Mouse (Mus musculus): ENCODE results near the gene Rft1. TPM values are rescaled to one million over a fixed set of nuclear protein-coding genes. Genes with fewer than 3 reads are reported as not detected.
A peak's percentile ranks its signal among the peaks of the same experiment; 100 is the strongest.

The Rft1 gene
- 15.5 and 15.7 TPM in 2 replicates for polyA plus RNA-seq (2016; fragmentation: Nextera tagmentation; extraction: Ambion mirVana)

DNA sequence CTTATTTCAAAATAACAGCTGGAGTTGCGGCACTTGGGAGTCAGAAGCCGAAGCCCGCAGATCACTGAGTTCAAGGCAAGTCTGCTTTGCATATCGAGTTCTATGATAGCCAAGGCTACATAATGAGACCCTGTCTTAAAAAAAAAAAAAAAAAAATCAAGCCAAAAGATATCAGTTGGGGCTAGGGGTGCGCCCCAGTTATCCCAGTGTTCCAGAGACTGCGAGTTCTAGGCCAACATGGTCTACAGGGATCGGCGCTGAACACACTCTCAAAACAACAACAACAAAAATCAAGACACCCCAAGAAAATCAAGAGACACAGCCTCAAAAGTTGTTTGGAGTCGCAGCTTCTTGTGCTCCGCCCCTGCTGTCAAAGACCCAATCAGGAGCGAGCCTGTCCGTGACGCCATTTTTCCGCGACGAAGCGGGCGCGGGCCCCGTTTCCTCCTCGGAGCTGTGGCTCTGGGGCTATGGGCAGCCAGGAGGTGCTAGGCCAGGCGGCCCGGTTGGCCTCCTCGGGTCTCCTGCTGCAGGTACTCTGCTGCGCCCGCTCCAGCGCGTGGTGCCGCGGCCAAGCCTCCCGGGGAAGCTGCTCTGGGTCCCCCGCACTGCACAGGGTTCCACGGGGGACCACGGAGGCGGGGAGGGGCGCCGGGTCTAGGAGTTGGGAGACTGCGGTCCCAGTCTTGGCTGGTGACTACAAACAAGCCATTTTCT is at the start of gene Rft1:
Gene Rft1, plus strand, starts transcription at position 418 of the 717 bp plus-strand sequence.
- Histone ChIP-seq H3K27me3 (replicated peaks; ENCODE audit: low read depth, poor library complexity, severe bottlenecking) (no peaks in the 10 kb centered on the region), H3K27ac (replicated peaks) (peak within 1 kb of the TSS; percentile 98), H3K4me1 (peaks cover 7% of the 10 kb centered on the region), H3K4me3 (peak within 1 kb of the TSS; percentile 99), H3K9me3 (no peaks in the 10 kb centered on the region), H3K36me3 (replicated peaks) (peaks cover 9% of the 10 kb centered on the region)
- 2% methylated on average over 38 of the region's 38 CpGs for WGBS
- peak; percentile 99 for DNase-seq (ENCODE audit: low spot score)

DNA sequence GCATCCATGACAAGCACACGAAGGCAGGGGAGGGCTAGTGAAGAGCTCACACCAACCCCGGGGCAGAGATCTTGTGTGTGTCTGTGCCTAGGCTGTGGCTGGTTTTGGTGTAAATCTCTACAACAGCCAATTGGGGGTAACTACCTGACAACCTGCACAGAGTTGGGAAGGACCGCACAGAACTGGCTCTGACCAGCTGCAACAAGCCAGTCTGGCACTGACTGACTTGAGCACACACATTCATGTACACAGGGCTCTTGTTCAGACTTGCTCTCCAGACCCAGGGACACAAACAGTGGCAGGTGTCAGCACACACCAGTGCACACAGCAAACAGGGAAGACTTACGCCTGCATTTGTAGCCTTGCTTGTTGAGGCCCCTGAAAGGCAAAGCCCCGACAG is 47.3 kb upstream of the Rft1 start:
- H3K9me3 ChIP-seq = no peaks in the 10 kb centered on the region
- peaks cover 67% of the 10 kb centered on the region for H3K36me3 ChIP-seq (replicated peaks)
- no peak overlapping the region for H3K4me3 ChIP-seq
- H3K4me1 ChIP-seq = peaks cover 28% of the 10 kb centered on the region
- WGBS = 87% methylated on average over 5 of the region's 5 CpGs
- DNase-seq (ENCODE audit: low spot score) = no peak
- no peaks in the 10 kb centered on the region for H3K27me3 ChIP-seq (replicated peaks; ENCODE audit: low read depth, poor library complexity, severe bottlenecking)
- no peak overlapping the region for H3K27ac ChIP-seq (replicated peaks)

- no peak for DNase-seq (ENCODE audit: low spot score)
- no peak overlapping the region for H3K27ac ChIP-seq (replicated peaks)
- H3K4me1 ChIP-seq = peaks cover 36% of the 10 kb centered on the region
- no peak overlapping the region for H3K4me3 ChIP-seq
- H3K36me3 ChIP-seq (replicated peaks) = peaks cover 58% of the 10 kb centered on the region
- H3K27me3 ChIP-seq (replicated peaks; ENCODE audit: low read depth, poor library complexity, severe bottlenecking) = no peaks in the 10 kb centered on the region
- WGBS = 82% methylated on average over 4 of the region's 4 CpGs
- no peaks in the 10 kb centered on the region for H3K9me3 ChIP-seq
These were observed 46.5 kb upstream of the Rft1 start for GRCm38 (mm10) chr14:30607696-30608095.

DNA sequence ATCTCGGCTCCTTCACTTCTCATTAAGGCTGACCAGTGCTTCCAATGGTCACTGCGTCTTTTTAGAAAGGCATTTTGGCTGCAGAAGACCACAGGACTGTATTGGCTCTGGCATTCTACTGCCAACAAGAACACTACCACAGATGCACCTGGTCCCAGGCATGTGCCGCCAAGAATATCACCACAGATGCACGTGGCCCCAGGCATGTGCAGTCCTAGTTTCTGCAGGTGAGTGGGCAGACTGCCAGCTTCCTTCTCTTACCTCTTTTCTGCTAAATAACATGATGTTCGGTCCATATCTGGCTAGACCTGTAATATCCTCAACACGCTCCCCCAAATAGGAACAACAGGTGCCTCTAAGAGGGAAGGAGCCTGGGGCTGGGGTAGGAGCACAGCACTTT is 46.0 kb upstream of the Rft1 start:
- 93% methylated on average over 6 of the region's 6 CpGs for WGBS
- no peak overlapping the region for H3K27ac ChIP-seq (replicated peaks)
- H3K4me1 ChIP-seq = peaks cover 41% of the 10 kb centered on the region
- no peaks in the 10 kb centered on the region for H3K9me3 ChIP-seq
- H3K4me3 ChIP-seq = no peak overlapping the region
- DNase-seq (ENCODE audit: low spot score) = no peak
- peaks cover 57% of the 10 kb centered on the region for H3K36me3 ChIP-seq (replicated peaks)
- H3K27me3 ChIP-seq (replicated peaks; ENCODE audit: low read depth, poor library complexity, severe bottlenecking) = no peaks in the 10 kb centered on the region

DNA sequence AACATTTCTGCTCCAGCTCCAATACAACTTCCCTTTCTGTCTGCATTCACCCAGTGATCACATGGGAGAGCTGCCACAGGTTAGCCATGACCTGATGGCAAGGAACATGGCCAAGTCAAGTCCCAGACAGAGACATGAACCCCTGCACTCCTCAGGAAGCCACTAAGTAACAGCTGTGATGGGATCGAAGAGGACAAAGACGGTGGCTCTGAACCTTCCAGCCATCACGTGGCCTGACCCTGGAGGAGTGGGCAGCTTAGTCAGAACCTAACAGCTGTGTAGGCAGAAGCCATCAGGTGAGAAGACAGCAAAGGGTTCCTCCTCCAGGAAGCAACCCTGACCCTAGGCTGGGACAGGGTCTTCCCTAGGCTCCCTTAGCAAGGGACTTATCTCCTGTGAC is 44.7 kb upstream of the Rft1 start:
- peaks cover 49% of the 10 kb centered on the region for H3K36me3 ChIP-seq (replicated peaks)
- H3K4me3 ChIP-seq = no peak overlapping the region
- H3K27me3 ChIP-seq (replicated peaks; ENCODE audit: low read depth, poor library complexity, severe bottlenecking) = no peaks in the 10 kb centered on the region
- H3K9me3 ChIP-seq = no peaks in the 10 kb centered on the region
- peak overlapping the region; percentile 24; the same call in 1 of the 2 replicates for H3K27ac ChIP-seq (replicated peaks)
- WGBS = 90% methylated on average over 3 of the region's 3 CpGs
- no peak for DNase-seq (ENCODE audit: low spot score)
- H3K4me1 ChIP-seq = peaks cover 43% of the 10 kb centered on the region

GRCm38 (mm10) chr14:30610304-30610703 is 43.9 kb upstream of the Rft1 start:
- no peaks in the 10 kb centered on the region for H3K27me3 ChIP-seq (replicated peaks; ENCODE audit: low read depth, poor library complexity, severe bottlenecking)
- H3K9me3 ChIP-seq = no peaks in the 10 kb centered on the region
- H3K4me1 ChIP-seq = peaks cover 47% of the 10 kb centered on the region
- 0 out of 2 replicates have a peak overlapping the region, but pooled peaks have one; percentile 35 for H3K27ac ChIP-seq (replicated peaks)
- DNase-seq (ENCODE audit: low spot score) = no peak
- H3K36me3 ChIP-seq (replicated peaks) = peaks cover 44% of the 10 kb centered on the region
- WGBS = 69% methylated on average over 2 of the region's 2 CpGs
- H3K4me3 ChIP-seq = no peak overlapping the region

DNA sequence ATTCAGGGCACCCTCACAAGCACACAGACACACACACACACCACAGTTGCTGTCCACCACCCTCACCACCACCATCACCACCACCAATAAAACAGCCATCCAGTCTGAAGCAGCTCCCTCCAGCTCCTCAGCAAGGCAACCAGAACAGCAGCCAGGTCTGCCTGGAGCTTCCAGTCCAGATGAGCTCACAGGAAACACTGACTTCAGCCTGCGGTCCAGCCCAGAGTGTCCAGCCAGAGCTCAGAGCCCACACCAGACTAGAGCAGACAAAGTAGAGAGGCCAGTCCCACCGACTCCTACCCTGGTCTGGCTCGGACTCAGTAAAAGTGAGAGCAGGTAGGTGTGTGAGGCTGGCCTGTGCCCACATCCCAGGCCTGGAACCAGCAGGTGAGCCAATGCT is 43.2 kb upstream of the Rft1 start:
- no peaks in the 10 kb centered on the region for H3K9me3 ChIP-seq
- H3K27me3 ChIP-seq (replicated peaks; ENCODE audit: low read depth, poor library complexity, severe bottlenecking) = no peaks in the 10 kb centered on the region
- no peak overlapping the region for H3K4me3 ChIP-seq
- DNase-seq (ENCODE audit: low spot score) = no peak
- peak overlapping the region; percentile 48; the same call in 1 of the 2 replicates for H3K27ac ChIP-seq (replicated peaks)
- H3K36me3 ChIP-seq (replicated peaks) = peaks cover 38% of the 10 kb centered on the region
- peaks cover 50% of the 10 kb centered on the region for H3K4me1 ChIP-seq
- 78% methylated on average over 3 of the region's 3 CpGs for WGBS

- Histone ChIP-seq H3K27me3 (replicated peaks; ENCODE audit: low read depth, poor library complexity, severe bottlenecking) (no peaks in the 10 kb centered on the region), H3K9me3 (no peaks in the 10 kb centered on the region), H3K36me3 (replicated peaks) (peaks cover 28% of the 10 kb centered on the region), H3K4me1 (peaks cover 54% of the 10 kb centered on the region), H3K27ac (replicated peaks) (peak overlapping the region; percentile 21), H3K4me3 (no peak overlapping the region)
- WGBS = 19% methylated on average over 7 of the region's 7 CpGs
- DNase-seq (ENCODE audit: low spot score) = peak; percentile 87
These were observed 41.6 kb upstream of the Rft1 start for GRCm38 (mm10) chr14:30612523-30612922.

DNA sequence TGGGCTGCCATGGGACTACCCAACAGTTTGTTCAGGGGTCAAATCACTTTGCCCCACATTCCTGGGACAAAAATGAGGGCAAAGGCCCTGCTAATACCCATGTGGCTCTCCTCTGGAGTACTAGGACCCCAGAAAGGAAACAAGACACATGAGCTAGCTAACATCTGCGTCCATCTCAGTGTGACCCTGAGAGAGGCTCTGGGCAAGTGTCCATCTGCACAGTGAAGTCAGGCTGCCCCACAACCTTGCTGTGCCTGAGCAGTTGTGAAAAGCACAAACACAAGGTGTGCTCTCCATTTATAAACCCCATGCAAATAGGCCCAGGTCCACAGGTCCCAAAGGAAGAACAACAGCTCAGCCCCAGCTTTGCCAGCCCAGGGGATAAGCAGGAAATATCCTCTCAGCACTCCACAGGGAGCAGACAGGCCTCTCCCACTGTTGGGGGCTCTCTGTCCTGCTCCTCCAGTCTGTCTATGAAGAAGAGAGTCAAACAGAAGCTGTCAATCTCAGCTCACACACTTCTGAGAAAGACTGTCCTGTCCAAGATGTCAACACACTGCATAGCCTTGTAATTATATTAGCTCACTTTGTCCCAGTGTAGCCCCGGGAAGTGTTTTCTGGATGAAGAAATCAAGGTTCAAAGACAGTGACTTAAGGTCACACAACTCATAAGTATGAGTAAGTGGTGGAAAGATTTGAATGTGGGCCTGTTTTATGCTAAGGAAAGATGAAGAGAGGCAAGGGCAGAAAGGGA is 41.0 kb upstream of the Rft1 start:
- H3K36me3 ChIP-seq (replicated peaks) = peaks cover 22% of the 10 kb centered on the region
- H3K27me3 ChIP-seq (replicated peaks; ENCODE audit: low read depth, poor library complexity, severe bottlenecking) = no peaks in the 10 kb centered on the region
- no peak for DNase-seq (ENCODE audit: low spot score)
- peak overlapping the region; percentile 21 for H3K27ac ChIP-seq (replicated peaks)
- 80% methylated on average over 2 of the region's 2 CpGs for WGBS
- H3K9me3 ChIP-seq = no peaks in the 10 kb centered on the region
- H3K4me1 ChIP-seq = peaks cover 51% of the 10 kb centered on the region
- H3K4me3 ChIP-seq = no peak overlapping the region

- WGBS = 67% methylated on average over 2 of the region's 2 CpGs
- no peak for DNase-seq (ENCODE audit: low spot score)
- H3K4me1 ChIP-seq = peaks cover 37% of the 10 kb centered on the region
- H3K27ac ChIP-seq (replicated peaks) = no peak overlapping the region
- H3K4me3 ChIP-seq = no peak overlapping the region
- no peaks in the 10 kb centered on the region for H3K9me3 ChIP-seq
- 0 out of 2 replicates have a peak, but pooled peaks cover 3% of the 10 kb centered on the region for H3K36me3 ChIP-seq (replicated peaks)
- H3K27me3 ChIP-seq (replicated peaks; ENCODE audit: low read depth, poor library complexity, severe bottlenecking) = no peaks in the 10 kb centered on the region
These were observed 37.4 kb upstream of the Rft1 start for GRCm38 (mm10) chr14:30616751-30617150.

GRCm38 (mm10) chr14:30618746-30619275 is 35.3 kb upstream of the Rft1 start:
- H3K4me1 ChIP-seq = peaks cover 27% of the 10 kb centered on the region
- H3K36me3 ChIP-seq (replicated peaks) = 0 out of 2 replicates have a peak, but pooled peaks cover 3% of the 10 kb centered on the region
- 86% methylated on average over 2 of the region's 2 CpGs for WGBS
- no peaks in the 10 kb centered on the region for H3K9me3 ChIP-seq
- no peak for DNase-seq (ENCODE audit: low spot score)
- 0 out of 2 replicates have a peak, but pooled peaks cover 1% of the 10 kb centered on the region for H3K27me3 ChIP-seq (replicated peaks; ENCODE audit: low read depth, poor library complexity, severe bottlenecking)
- no peak overlapping the region for H3K4me3 ChIP-seq
- no peak overlapping the region for H3K27ac ChIP-seq (replicated peaks)

DNA sequence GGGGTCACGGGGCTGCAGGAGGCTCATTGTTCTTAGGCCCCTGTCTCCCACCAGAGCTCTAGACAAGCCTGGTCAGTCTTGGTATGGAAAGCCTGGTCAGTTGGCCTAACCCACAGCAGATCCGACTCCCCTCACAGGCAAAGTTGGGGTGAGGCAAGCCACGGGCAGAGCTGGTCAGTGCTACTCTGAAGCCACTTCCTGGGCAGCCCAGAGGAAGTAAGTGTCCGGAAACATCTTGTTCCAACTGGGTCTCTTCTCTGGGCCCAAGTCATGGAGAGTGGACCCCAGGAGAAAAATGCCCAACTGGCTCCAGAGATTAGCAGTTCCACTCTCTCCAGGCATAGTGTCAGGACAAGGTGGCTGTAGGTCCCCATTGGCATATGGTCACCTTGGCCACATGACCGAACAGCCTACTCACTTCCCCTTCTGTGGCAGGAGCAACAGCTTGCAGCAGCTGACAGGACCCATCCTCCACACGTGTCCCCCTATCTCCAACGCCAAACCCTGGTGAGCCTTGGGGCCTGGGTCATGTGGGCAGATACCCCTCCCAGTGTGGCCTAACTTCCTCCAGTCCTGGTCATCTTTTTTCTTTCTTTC is 34.1 kb upstream of the Rft1 start:
- DNase-seq (ENCODE audit: low spot score) = no peak
- H3K9me3 ChIP-seq = no peaks in the 10 kb centered on the region
- WGBS = 82% methylated on average over 7 of the region's 7 CpGs
- H3K27me3 ChIP-seq (replicated peaks; ENCODE audit: low read depth, poor library complexity, severe bottlenecking) = peaks cover 8% of the 10 kb centered on the region
- H3K4me1 ChIP-seq = peaks cover 35% of the 10 kb centered on the region
- H3K4me3 ChIP-seq = no peak overlapping the region
- H3K36me3 ChIP-seq (replicated peaks) = 0 out of 2 replicates have a peak, but pooled peaks cover 3% of the 10 kb centered on the region
- no peak overlapping the region for H3K27ac ChIP-seq (replicated peaks)
